In the genomic region with DNA sequence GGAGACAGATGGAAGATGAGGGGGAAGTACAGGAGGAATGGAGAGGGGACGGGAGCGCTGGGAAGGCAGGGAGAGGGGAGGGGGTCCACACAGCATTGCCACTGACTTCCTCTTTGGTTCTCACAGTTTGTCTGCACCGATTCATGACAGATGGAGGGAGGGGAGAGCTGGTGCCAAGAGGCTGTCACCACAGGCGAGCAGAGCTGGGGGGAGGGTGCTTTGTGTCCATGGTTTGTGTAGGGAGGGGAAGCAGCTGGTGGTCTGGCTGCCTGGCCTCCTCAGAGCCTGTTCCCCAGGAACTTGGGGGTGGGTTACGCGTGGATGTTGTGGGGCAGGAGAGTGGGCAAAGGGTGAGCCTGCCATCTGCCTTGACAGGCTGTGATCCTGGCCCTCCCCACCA, we compare ENCODE assay signal across 11 mouse cellular contexts. TPM values are rescaled to one million over a fixed set of nuclear protein-coding genes. Genes with fewer than 3 reads are reported as not detected.
A peak's percentile ranks its signal among the peaks of the same experiment; 100 is the strongest.
DNase-seq lines count a peak whose midpoint lies in the region; ATAC-seq lines count a peak whose summit lies in the region.
"Had no signal": no experiment of that assay in that cellular context is flagged by ENCODE, and none has a peak within 500 bp of the region (broad histone marks: within the 10 kb centered on the region; RNA-seq: fewer than 3 reads in every experiment).

No protein-coding gene starts in this region.

- no peak overlapping the region for H3K9ac ChIP-seq in midbrain, embryonic 14.5 days (replicated peaks; ENCODE audit: low read length)
- H3K9ac ChIP-seq: liver, embryonic 15.5 days had no signal

- H3K27me3 ChIP-seq in hindbrain, embryonic 10.5 days (ENCODE audit: insufficient read depth, poor library complexity, severe bottlenecking) = no peaks in the 10 kb centered on the region
- H3K27me3 ChIP-seq in midbrain, embryonic 14.5 days (ENCODE audit: control insufficient read depth, insufficient read depth, low read length) = no peaks in the 10 kb centered on the region
- H3K27me3 ChIP-seq: liver, embryonic 15.5 days had no signal

- peak; percentile 61 for ATAC-seq in midbrain, embryonic 14.5 days (ENCODE audit: low FRiP score, low TSS enrichment)

- H3K27ac ChIP-seq in hindbrain, embryonic 10.5 days = peak overlapping the region; percentile 77
- H3K27ac ChIP-seq in midbrain, embryonic 14.5 days (replicated peaks; ENCODE audit: low read depth, low read length) = 0 out of 2 replicates have a peak overlapping the region, but pooled peaks have one; percentile 27
- H3K27ac ChIP-seq: liver, embryonic 15.5 days had no signal

- H3K36me3 ChIP-seq in hindbrain, embryonic 10.5 days = peaks cover 42% of the 10 kb centered on the region; the same call in 1 of the 2 replicates
- H3K36me3 ChIP-seq in midbrain, embryonic 14.5 days (ENCODE audit: control insufficient read depth, insufficient read depth, low read length) = peaks cover 19% of the 10 kb centered on the region
- H3K36me3 ChIP-seq: liver, embryonic 15.5 days had no signal

- DNase-seq in left cerebral cortex, postnatal 10 days (ENCODE audit: extremely low spot score in 1 of 2, low spot score in 2 of 2) = peak; percentile 66 to 70
- no peak for DNase-seq in left cerebral cortex, adult 11 months (ENCODE audit: low spot score)
- peak; percentile 69 to 75 for DNase-seq in cerebellum, postnatal 25 days
- DNase-seq in hindbrain, embryonic 10.5 days (ENCODE audit: low spot score) = no peak
- DNase-seq in midbrain, embryonic 14.5 days = peak; percentile 69
- DNase-seq in spleen, adult 12 weeks (ENCODE audit: low spot score) = no peak
- no peak for DNase-seq in gastrocnemius, postnatal 4 days (ENCODE audit: low spot score in 2 of 2)
- no peak for DNase-seq in ovary, postnatal 14 days (ENCODE audit: low spot score)
- DNase-seq: adrenal gland, adult 2 months; kidney, adult 11 months had no signal

- no peak overlapping the region for H3K4me2 ChIP-seq in midbrain, embryonic 14.5 days (ENCODE audit: low read length)
- H3K4me2 ChIP-seq: liver, embryonic 15.5 days had no signal

- WGBS in hindbrain, embryonic 10.5 days = 48% methylated on average over 6 of the region's 6 CpGs
- WGBS in midbrain, embryonic 14.5 days = 12% methylated on average over 6 of the region's 6 CpGs

- intact Hi-C loops in left cerebral cortex, postnatal 10 days (cut with DNase I) = no loop called here

- peaks cover 70% of the 10 kb centered on the region for H3K4me1 ChIP-seq in hindbrain, embryonic 10.5 days (replicated peaks)
- H3K4me1 ChIP-seq in midbrain, embryonic 14.5 days (ENCODE audit: control insufficient read depth, insufficient read depth, low read length) = peaks cover 35% of the 10 kb centered on the region

- no peak overlapping the region for H3K4me3 ChIP-seq in hindbrain, embryonic 10.5 days
- no peak overlapping the region for H3K4me3 ChIP-seq in midbrain, embryonic 14.5 days (replicated peaks; ENCODE audit: low read depth, low read length)
- H3K4me3 ChIP-seq: liver, embryonic 15.5 days had no signal

- H3K9me3 ChIP-seq in hindbrain, embryonic 10.5 days = no peaks in the 10 kb centered on the region
- no peaks in the 10 kb centered on the region for H3K9me3 ChIP-seq in midbrain, embryonic 14.5 days (ENCODE audit: control insufficient read depth, low read length)
- H3K9me3 ChIP-seq: liver, embryonic 15.5 days had no signal

RNA-seq across cellular contexts. Expression of gene Lrp8, which starts 15.4 kb away (rescaled TPM):
- total RNA-seq in left cerebral cortex, postnatal 10 days (2021) = 100 to 1,000 TPM; 165 to 168 TPM
- 10.0 and 13.9 TPM in 2 replicates for polyA plus RNA-seq in hindbrain, embryonic 10.5 days (2016; fragmentation: Nextera tagmentation; extraction: Ambion mirVana)
- 54.3 and 58.1 TPM in 2 replicates for polyA plus RNA-seq in midbrain, embryonic 14.5 days (2014; fragmentation: Nextera tagmentation; extraction: Ambion mirVana)
- total RNA-seq in gastrocnemius, postnatal 4 days (2021) = 1 to 10 TPM; 2.4 to 2.6 TPM

Comparison
In these comparisons a context has a peak if more than half of its experiments do, and no peak if none do; other contexts are left out.
1. DNase-seq: peak in left cerebral cortex, postnatal 10 days (2 of 2), cerebellum, postnatal 25 days (2 of 2) and midbrain, embryonic 14.5 days (single experiment); none in left cerebral cortex, adult 11 months (single experiment), hindbrain, embryonic 10.5 days (single experiment), spleen, adult 12 weeks (single experiment), gastrocnemius, postnatal 4 days (0 of 2) and ovary, postnatal 14 days (single experiment).
2. RNA of gene Lrp8, which starts 15.4 kb away (total RNA-seq): 165 to 168 TPM in left cerebral cortex, postnatal 10 days; 2.4 to 2.6 TPM in gastrocnemius, postnatal 4 days; every median in the first group is over 10 times any median in the second.